Mouse (Mus musculus) right cerebral cortex, postnatal 14 days (tissue): Measurements from ENCODE around the gene Ift43.

Source experiments
- DNase-seq: peaks from one replicate; pipeline ENCODE4 v3.0.0; 2022

Ift43 gene

DNA sequence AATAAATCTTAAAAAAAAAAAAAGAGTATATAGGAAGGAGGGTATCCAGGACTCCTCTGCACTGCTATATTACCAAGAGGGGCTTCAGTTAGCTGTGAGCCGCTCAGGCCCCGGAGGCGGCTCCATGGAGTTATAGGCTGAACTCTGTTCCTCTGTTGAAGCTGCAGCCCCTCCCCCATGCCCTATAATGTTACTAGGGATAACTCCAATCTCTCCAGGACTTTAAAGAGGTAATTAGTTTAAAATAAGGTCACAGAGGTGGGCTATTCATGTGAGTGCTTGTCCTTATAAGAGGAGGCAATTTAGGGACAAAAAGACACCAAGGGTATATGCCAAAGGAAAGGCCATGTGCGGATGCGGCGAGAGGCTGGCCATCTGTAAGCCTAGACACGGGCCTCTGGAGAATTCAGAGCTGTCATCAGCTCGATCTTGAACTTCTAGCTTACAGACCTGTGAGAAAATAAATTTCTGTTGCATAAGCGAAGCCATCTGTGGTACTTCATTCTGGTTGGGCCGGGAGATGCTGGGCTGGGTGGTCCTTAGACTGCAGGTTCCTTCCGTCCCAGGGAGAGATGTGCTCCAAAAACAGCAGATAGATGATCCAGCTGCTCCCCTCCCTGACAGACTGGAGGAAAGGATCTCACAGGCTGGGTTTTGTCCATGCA, 94.5 kb downstream of the Ift43 start:
- DNase-seq, result no peak

DNA sequence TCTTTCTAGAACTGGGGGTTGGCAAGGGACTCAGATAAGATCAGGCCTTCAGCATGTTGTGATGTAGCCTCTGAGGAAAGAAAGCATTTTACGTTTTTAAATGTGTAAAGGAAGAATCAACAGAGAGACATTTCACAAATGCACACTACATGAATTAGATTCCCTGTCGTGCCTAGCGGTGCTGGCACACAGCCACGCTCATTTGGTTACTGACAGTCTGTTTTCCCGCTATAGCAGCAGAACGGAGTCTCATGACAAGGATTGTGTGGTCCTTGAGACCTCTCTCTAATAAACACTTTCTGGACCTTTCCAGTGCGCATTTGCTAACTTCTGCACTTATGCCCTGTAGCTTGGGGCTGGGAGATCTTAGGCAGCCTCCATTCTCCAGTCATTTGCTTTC, 96.9 kb downstream of the Ift43 start:
- peak; percentile 75 for DNase-seq

DNA sequence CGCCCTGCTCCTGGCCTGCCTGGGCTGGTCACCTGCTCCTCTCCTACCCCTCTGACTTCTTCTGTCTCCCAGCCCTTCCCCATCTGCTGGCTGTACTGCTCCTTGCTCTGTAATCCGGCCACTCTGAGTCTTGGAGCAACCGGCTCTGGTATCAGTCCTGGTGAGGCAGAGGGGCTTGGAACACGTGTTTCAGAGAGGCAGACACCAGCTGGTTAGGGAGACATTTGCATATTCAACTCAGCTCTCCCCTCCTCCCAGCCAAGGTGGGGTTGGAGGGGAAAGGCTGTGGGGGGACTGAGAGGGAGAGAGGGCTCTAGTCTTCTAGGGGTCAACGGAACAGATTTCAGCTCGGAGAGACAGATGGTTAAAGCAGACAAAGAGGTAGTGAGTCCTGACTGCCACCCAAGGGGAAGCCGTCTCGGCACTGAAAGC, 99.0 kb downstream of the Ift43 start:
- no peak for DNase-seq

DNA sequence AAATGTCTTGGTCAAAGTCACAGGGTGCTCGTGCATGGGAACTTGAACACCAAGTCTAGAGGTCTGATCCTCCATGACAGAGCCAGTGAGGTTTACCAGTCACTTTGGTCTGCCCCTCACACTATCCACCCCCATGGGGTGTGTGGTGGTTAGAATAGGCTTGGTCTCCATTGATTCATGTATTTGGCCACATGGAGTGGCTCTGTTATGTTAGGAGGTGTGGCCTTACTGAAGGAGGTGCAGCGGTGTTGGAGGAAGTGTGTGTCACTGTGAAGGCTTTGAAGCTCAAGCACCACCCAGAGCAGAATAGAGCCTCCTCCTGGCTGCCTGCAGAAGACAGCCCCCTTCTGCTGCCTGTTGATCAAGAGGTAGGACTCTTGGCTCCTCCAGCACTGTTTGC, 99.5 kb downstream of the Ift43 start:
- DNase-seq, result no peak

DNA sequence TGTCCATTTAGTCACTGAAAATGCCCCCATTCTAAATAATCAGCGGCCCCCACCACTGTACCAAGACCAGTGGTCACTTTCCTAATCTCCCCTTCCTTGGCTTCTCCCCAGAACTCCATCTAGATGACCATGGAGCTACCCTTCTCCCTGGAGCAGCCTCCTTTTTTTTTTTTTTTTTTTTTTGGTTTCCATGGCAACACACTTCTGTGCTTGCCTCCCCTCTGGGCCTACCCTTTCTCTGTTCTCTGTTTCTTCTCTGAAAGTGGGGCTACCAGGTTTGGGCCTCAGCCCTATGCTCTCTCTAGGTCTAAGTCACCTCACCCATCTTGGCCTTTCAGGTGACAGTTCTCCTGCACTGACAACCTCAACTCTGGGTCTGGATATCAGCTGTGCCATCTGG, 100.1 kb downstream of the Ift43 start:
- no peak for DNase-seq

DNA sequence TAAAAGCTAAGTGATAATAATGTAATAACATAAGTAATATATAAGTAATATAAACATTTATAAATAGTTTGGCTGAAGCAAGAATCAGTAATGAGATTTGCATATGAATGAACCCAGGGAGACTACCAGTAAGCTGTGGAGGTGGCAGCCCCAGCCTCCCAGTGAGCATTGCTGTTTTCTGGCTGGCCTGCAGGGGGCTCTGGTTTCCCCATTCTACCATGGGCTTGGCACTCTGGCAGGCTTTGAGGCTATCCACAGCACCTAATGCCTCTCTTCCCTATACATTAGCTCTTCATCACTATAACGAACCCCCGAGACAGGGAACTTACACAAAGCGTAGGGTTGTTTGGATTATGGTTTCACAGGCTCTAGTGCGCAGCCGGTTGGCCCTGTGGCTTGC, 105.8 kb downstream of the Ift43 start:
- peak; percentile 44 for DNase-seq

DNA sequence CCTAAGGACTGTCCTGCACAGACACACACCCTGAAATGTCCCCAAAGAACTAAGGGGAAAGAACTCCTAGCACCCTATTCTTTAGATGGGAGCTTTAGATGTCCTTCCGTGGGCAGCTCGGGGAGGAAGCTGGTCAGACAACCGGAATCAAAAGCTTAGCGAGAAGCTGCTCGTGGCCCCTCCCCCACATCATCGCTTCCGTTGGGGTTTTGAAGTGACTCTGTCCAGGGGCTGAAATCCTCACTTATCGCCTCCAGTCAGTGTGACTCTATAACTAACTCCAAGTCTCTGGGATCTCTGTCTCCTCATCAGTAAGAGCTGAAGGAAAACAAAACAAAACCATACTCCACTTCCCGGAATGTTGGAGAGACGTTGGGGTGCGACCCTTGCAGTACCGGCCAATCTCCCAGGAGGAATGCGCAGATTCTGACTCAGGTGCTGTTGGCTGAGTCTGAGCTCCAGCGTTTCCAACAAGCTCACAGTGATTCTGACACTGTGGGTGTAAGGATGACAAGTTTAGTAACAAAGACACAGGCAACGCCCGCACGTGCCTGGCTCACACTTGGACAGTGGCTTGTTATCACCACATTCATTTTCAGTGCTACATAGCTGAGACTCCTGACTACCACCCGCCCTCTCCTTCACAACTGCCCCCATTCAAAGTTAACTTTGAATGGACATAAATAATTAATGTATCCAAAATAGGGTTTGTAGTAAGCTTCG, 107.4 kb downstream of the Ift43 start:
- DNase-seq, result no peak

DNA sequence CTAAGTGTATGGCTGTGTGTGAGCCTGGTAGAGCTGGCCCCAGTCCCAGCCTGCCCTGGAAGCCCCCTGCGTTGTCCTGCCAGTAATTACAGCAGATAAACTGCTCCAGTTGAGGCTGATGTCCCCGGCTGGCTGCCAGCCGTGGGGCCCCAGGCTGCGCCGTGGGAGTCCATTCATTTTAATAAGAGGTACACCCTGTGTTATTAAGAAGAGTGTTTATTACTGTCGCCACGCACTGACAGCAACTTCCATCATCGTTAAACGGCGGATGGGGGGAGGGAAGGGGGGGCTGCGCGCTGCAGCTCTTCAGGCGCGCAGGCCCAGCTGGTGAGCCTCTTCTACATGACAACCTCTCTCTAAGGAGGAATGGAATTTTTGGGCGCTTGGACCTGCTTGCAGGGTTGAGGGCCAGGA, 109.7 kb downstream of the Ift43 start:
- DNase-seq, result no peak

DNA sequence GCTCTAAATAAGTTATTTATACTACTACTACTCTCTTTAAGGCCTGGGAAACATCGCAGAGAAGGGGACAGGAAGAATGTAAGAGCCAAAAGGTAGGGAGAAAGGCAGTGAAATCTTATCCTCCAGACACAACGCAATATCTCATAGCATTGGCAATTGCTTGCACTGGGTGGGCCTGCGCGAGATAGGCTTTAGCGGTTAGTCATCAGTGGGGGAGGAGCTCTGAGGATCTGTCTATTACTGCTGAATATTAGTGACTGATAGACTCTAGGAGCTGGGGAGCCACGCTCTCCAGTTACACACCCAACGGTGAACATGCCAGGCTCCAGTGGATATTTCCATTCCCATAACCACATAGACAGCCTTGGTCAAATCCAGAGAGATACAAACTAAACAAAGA, 114.6 kb downstream of the Ift43 start:
- no peak for DNase-seq

DNA sequence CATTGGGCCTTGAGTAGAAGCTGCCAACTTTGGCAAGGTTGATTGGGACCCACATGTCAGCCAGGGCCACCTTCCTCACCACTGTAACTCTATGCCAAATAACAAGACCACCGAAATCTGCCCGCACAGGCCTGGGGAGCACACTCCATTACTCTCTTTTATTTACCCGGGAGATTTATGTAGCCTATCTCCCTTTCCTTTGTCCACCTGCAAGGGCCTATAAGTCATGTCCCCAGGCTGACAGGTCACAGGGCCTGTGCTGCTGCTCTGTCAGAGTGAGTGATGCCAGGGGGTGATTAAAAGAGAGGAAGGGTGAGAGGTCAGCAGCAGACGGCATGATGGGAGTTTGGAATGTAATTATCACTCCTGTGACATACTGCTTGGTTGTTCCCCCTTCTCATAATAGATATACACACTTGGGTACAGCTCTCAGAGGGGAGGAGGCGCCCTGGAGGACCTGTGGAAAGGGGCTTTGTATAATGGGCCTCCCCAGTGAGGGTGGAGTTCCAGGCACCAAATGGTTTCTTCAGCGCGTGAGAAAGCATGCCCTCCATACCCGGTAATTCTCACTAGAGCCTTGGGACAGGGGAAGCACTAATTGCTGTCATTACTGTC, 121.2 kb downstream of the Ift43 start:
- no peak for DNase-seq

DNA sequence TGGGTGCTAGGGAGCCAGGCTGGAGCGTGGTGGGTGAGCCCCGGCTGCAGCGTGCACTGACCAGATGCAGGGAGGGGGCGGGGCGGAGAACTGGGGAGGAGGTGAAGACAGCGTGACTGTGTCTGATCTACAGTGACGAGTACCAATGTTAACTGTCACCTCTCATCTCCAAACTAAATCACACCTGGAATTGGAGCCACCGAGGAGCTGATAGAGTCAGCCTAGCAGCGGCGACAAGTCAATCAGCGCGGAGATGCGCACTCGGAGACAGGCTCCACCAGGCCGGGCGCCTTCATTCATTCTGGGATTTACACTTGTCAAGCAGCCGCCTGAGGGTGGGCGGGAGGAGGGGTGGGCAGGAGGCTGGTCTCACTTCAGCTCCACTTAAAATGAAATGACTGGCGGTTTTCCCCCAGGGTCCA, 128.8 kb downstream of the Ift43 start:
- DNase-seq, result no peak
